Mouse (Mus musculus) midbrain, embryonic 11.5 days (tissue): Measurements from ENCODE around the gene Twist1. TPM values are rescaled to one million over a fixed set of nuclear protein-coding genes. Genes with fewer than 3 reads are reported as not detected.

Experiments used
- ATAC-seq: fragments of 200-750 bp; cut with Nextera tagmentation; 2 replicates; pipeline ENCODE4 v1.8.0; 2017; ENCODE audit warnings: moderate TSS enrichment, moderate library complexity; ENCODE audit not compliant: low FRiP score
- DNase-seq: peaks from one replicate; pipeline ENCODE4 v3.0.0; 2015; ENCODE audit warnings: low spot score; ENCODE audit errors: missing footprints
- H3K27ac ChIP-seq: fragments of 300-500 bp; sonication (generic); 2 replicates; pipeline ENCODE4 v1.5.1; 2014; ENCODE audit warnings: low read depth, low read length
- H3K27me3 ChIP-seq: fragments of 300-500 bp; sonication (generic); 2 replicates; pipeline ENCODE4 v1.6.1; 2014; ENCODE audit warnings: mild to moderate bottlenecking, low read length, moderate library complexity, mixed read lengths; ENCODE audit not compliant: control insufficient read depth, insufficient read depth
- H3K36me3 ChIP-seq: fragments of 300-500 bp; sonication (generic); 2 replicates; pipeline ENCODE4 v1.6.1; 2014; ENCODE audit warnings: mild to moderate bottlenecking, low read length, moderate library complexity, mixed read lengths; ENCODE audit not compliant: control insufficient read depth, insufficient read depth
- H3K4me1 ChIP-seq: fragments of 300-500 bp; sonication (generic); 2 replicates; pipeline ENCODE4 v1.6.1; 2014; ENCODE audit warnings: low read length; ENCODE audit not compliant: control insufficient read depth, insufficient read depth
- H3K4me2 ChIP-seq: fragments of 300-500 bp; sonication (generic); 2 replicates; pipeline ENCODE4 v1.6.1; 2014; ENCODE audit warnings: mild to moderate bottlenecking, moderate library complexity
- H3K4me3 ChIP-seq: fragments of 300-500 bp; sonication (generic); 2 replicates; pipeline ENCODE4 v1.5.1; 2014; ENCODE audit warnings: low read depth, low read length
- H3K9ac ChIP-seq: fragments of 300-500 bp; sonication (generic); 2 replicates; pipeline ENCODE4 v1.6.1; 2014; ENCODE audit warnings: low read length
- H3K9me3 ChIP-seq: fragments of 300-500 bp; sonication (generic); 2 replicates; pipeline ENCODE4 v1.6.1; 2016; ENCODE audit warnings: low read length; ENCODE audit not compliant: control insufficient read depth
- WGBS: fragments of 180-500 bp; shearing (Covaris S2); extraction: QIAGEN DNeasy Blood & Tissue Kit; methylation state at CpG from one replicate; pipeline ENCODE4 v1.1.7; 2014; 5-methylcytosine and 5-hydroxymethylcytosine counted together
- polyA plus RNA-seq: library from polyadenylated mRNA; unstranded; fragments of >200 nt; fragmentation: Nextera tagmentation; extraction: Ambion mirVana; gene quantifications from 2 replicates; pipeline ENCODE4 v1.2.1, GENCODE M21; 2014

The Twist1 gene
- polyA plus RNA-seq: 10.2 and 10.7 TPM in 2 replicates

- H3K4me1 ChIP-seq: peaks cover 19% of the 10 kb centered on the region
- no peak within 1 kb of the TSS; the same call in 1 of the 2 replicates for H3K27ac ChIP-seq
- ATAC-seq: peak; percentile 72
- peak within 1 kb of the TSS; percentile 75 for H3K4me2 ChIP-seq
- peak; percentile 92 for DNase-seq
- no peaks in the 10 kb centered on the region for H3K36me3 ChIP-seq
- peak within 1 kb of the TSS; percentile 64 for H3K9ac ChIP-seq
- H3K4me3 ChIP-seq: peak within 1 kb of the TSS; percentile 56
- no peaks in the 10 kb centered on the region for H3K9me3 ChIP-seq
- under 1% methylated on average over 70 of the region's 105 CpGs for WGBS
- H3K27me3 ChIP-seq: peaks cover 88% of the 10 kb centered on the region
Observed at GRCm38 (mm10) chr12:33957400-33958240, at the start of gene Twist1. TSS of gene Twist1 (plus strand) at chr12:33957671.

DNA sequence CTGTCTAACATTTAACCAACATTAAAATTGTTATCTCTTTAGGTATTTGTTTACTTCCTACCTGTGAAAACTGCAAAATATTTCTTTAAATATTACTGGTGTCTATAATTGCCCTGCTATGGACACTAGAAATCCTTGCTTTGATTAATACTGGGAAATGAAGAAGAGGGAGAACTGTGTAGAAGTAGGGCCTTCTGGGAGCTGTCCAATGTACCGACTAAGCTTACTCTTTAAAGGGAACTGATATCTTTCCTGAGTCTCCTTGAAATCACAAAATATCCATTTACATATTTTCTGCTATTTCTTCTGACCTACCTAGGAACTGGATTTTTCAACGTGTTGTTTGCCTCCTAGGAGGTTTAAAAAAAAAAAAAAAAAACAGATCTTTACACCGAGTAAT is 30.7 kb upstream of the Twist1 start:
- DNase-seq: no peak
- no peak for ATAC-seq
- no peak overlapping the region for H3K9ac ChIP-seq
- H3K4me1 ChIP-seq: peaks cover 11% of the 10 kb centered on the region; the same call in 1 of the 2 replicates
- no peaks in the 10 kb centered on the region for H3K36me3 ChIP-seq
- no peak overlapping the region for H3K27ac ChIP-seq
- 6% methylated on average over 3 of the region's 3 CpGs for WGBS
- H3K27me3 ChIP-seq: peaks cover 10% of the 10 kb centered on the region
- no peak overlapping the region for H3K4me3 ChIP-seq
- H3K9me3 ChIP-seq: no peaks in the 10 kb centered on the region
- H3K4me2 ChIP-seq: no peak overlapping the region

- 2% methylated on average over 15 of the region's 15 CpGs for WGBS
- peaks cover 10% of the 10 kb centered on the region for H3K27me3 ChIP-seq
- peak overlapping the region; percentile 34 for H3K4me3 ChIP-seq
- H3K9ac ChIP-seq: no peak overlapping the region
- ATAC-seq: peak; percentile 78
- no peaks in the 10 kb centered on the region for H3K36me3 ChIP-seq
- peak; percentile 94 for DNase-seq
- peak overlapping the region; percentile 46 for H3K4me2 ChIP-seq
- no peaks in the 10 kb centered on the region for H3K9me3 ChIP-seq
- no peak overlapping the region for H3K27ac ChIP-seq
- peaks cover 11% of the 10 kb centered on the region; the same call in 1 of the 2 replicates for H3K4me1 ChIP-seq
Observed at GRCm38 (mm10) chr12:33927334-33928098, 30.0 kb upstream of the Twist1 start.

DNA sequence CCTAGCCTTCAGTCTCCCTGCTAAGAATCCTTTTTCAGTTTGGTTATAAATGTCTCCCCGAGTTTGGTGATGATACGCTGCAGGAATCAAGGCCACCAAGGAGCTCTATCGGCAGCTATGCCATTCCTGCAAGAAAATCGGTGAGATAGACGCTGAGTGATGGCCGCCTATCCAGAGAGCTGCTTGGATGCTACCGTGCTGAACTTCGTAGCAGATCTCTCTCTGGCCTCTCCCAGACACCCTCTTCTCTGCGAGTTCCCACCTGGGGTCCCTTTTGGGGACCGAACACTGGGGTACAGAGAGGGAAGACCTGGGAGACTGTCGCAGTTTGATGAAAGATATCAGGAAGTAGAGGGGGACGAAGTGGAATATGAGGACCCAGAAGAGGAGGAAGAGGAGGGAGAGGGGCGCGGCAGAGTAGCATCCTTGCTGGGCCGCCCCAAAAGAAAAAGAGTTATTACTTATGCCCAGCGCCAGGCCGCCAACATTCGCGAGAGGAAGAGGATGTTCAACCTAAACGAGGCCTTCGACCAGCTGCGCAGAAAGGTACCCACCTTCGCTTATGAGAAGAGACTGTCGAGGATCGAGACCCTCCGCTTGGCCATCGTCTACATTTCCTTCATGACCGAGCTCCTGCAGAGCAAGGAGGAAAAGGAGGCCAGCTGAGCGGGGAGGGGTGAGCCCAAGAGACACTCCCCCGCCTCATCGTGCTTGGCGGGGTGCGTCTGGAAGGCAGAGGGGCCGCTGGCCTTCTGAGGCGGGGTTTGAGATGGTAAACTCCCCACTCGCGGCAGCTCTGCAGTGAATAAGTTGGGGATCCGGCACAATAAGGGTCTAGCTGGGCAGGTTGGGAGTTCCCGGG is 28.9 kb upstream of the Twist1 start, which contains the start of gene Ferd3l:
Gene Ferd3l (plus strand): TSS at position 95 of the 862 bp plus-strand sequence.
- ATAC-seq (peak; percentile 39), DNase-seq (peak; percentile 94)
- H3K36me3 ChIP-seq: no peaks in the 10 kb centered on the region
- WGBS: under 1% methylated on average over 39 of the region's 39 CpGs
- no peaks in the 10 kb centered on the region for H3K9me3 ChIP-seq
- peak within 1 kb of the TSS; percentile 34 for H3K4me3 ChIP-seq
- H3K4me1 ChIP-seq: peaks cover 11% of the 10 kb centered on the region; the same call in 1 of the 2 replicates
- no peak within 1 kb of the TSS for H3K27ac ChIP-seq
- peaks cover 10% of the 10 kb centered on the region for H3K27me3 ChIP-seq
- H3K9ac ChIP-seq: peak within 1 kb of the TSS; percentile 46
- H3K4me2 ChIP-seq: peak within 1 kb of the TSS; percentile 46

DNA sequence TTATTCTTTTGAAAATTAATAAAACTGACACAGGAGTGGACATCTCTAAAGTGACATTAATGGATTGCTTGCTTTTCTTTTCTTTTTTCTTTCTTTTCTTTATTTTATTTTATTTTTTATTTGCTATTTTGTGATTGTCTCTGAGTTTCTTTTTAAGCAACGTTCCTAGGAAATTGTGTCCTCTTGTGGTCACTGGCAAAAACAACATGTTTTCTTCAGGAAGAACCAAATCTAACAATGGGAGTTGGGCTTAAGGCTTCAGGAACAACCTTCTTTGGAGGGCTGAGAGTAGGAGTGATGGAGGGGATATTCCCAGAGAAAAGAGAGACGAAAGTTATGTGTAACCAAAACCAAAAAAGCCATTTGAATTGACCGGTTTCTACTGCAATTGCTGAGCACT is 4.6 kb upstream of the Twist1 start:
- H3K9ac ChIP-seq: no peak overlapping the region
- peaks cover 10% of the 10 kb centered on the region; the same call in 1 of the 2 replicates for H3K4me1 ChIP-seq
- H3K27me3 ChIP-seq: peaks cover 46% of the 10 kb centered on the region
- H3K4me3 ChIP-seq: no peak overlapping the region
- no peak overlapping the region for H3K4me2 ChIP-seq
- ATAC-seq: no peak
- no peaks in the 10 kb centered on the region for H3K9me3 ChIP-seq
- 5% methylated on average over 3 of the region's 3 CpGs for WGBS
- H3K36me3 ChIP-seq: no peaks in the 10 kb centered on the region
- no peak overlapping the region for H3K27ac ChIP-seq
- DNase-seq: peak; percentile 88

- no peak overlapping the region for H3K27ac ChIP-seq
- no peak overlapping the region for H3K9ac ChIP-seq
- no peaks in the 10 kb centered on the region for H3K9me3 ChIP-seq
- H3K4me1 ChIP-seq: peaks cover 19% of the 10 kb centered on the region
- H3K27me3 ChIP-seq: peaks cover 64% of the 10 kb centered on the region
- H3K4me2 ChIP-seq: no peak overlapping the region
- no peak overlapping the region for H3K4me3 ChIP-seq
- DNase-seq (peak; percentile 94), ATAC-seq (no peak)
- WGBS: 6% methylated on average over 8 of the region's 8 CpGs
- no peaks in the 10 kb centered on the region for H3K36me3 ChIP-seq
Observed at GRCm38 (mm10) chr12:33954931-33955565, 2.4 kb upstream of the Twist1 start.

DNA sequence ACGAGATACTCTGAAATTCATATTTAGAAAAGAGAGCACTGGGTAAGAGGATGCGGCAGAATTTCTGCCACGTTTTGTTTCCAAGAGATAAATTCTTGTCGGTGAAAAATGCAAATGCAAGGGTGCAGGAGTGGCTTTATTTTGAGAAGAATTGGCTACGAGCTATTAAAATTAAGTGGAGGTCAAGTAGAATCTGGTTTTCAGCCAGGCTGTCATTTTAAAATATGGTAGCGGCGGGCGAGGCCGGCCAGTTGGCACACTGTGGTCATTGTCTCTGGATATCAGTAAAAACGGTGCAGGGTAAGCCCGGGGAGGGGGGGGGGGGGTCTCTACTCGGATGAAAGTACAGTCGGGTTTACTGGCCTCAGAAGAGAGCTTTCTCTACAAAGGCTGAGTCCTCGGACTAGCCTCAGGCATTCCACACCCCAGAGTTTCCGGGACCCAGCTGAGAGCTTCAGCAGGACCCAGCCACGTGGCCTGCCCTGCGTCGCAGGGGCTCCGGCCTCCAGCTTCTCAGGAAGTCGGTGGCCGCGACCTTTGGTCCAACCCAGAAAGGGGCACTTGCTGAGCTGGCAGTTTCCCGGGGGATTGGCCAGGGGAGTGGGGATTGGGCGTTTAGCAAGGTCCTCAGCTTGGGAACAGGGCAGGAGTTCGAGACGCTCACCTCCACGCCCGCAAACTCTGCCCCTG is 1.7 kb upstream of the Twist1 start:
- peak; percentile 40 for ATAC-seq

More for the DNA sequence above, 1.7 kb upstream of the Twist1 start:
- H3K4me2 ChIP-seq: peak overlapping the region; percentile 19; the same call in 1 of the 2 replicates
- no peak overlapping the region for H3K9ac ChIP-seq
- peak overlapping the region; percentile 13; the same call in 1 of the 2 replicates for H3K4me3 ChIP-seq
- no peak overlapping the region for H3K27ac ChIP-seq
- peaks cover 70% of the 10 kb centered on the region for H3K27me3 ChIP-seq
- 2% methylated on average over 28 of the region's 28 CpGs for WGBS
- H3K36me3 ChIP-seq: no peaks in the 10 kb centered on the region
- DNase-seq: peak; percentile 93
- H3K4me1 ChIP-seq: peaks cover 19% of the 10 kb centered on the region
- H3K9me3 ChIP-seq: no peaks in the 10 kb centered on the region
